Mouse (Mus musculus) heart, adult 8-10 months (tissue): ENCODE results near the gene Teddm3. TPM values are rescaled to one million over a fixed set of nuclear protein-coding genes. Genes with fewer than 3 reads are reported as not detected.
A peak's percentile ranks its signal among the peaks of the same experiment; 100 is the strongest.
"Not testable (repeated sequence)": the region's sequence is repeated elsewhere in the genome, so short reads cannot be mapped to it uniquely, and the experiment has no call there.

Experiments
- DNase-seq: peaks from one replicate; pipeline ENCODE4 v3.0.0; 2022; ENCODE audit warnings: low spot score
- total RNA-seq, 4 experiments: library from RNA; stranded (reverse); gene quantifications; 2 replicates each; pipeline ENCODE4 v1.2.4; 2022

The Teddm3 gene
- total RNA-seq, result not detected

GRCm38 (mm10) chr16:21153900-21154299 lies at the start of gene Teddm3:
TSS of gene Teddm3 (minus strand) at chr16:21154000.
- DNase-seq, result not testable (repeated sequence)

- no peak for DNase-seq
These were observed 48.9 kb upstream of the Teddm3 start for GRCm38 (mm10) chr16:21202731-21203130.

DNA sequence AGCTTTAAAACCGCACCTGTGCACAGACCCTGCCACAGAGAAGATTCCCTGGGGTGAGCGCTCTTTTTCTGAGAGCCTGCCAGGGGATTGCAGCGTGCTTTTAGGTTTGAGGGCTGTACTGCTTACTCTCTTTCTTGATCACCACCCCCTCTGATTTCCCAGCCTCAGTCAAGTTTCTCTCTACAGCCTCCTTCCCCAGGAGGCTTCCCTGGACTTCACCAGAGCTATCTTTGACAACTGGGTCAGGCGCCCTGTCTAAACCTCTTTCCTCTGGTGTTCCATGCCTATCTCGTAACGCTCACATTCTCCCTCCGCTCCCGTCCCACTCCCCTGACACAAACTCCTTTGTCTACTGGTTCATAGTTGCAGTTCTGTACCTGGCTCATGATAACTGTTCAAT lies 45.6 kb upstream of the Teddm3 start:
- DNase-seq, result no peak

DNA sequence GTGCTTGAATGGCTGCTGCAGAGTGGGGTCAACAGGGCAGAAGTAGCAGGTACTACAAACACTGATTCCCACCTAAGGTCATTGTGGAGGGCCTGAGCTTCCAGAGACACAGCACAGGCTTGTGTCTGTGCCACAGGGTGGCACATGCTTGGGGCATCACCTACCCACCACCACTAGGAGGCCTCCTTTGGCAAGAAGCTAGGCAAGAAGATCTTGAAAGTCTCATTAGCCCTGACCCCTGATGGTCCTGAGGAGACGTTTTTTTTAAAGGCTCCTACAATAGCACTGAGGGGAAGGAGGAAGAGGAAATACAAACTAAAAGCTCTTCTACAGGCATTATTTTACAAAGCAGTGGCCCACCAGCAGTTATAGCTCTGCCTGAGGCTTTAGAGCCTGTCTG lies 44.7 kb upstream of the Teddm3 start:
- DNase-seq, result no peak

GRCm38 (mm10) chr16:21198006-21198405 lies 44.2 kb upstream of the Teddm3 start:
- DNase-seq, result no peak

- DNase-seq, result no peak
These were observed 43.7 kb upstream of the Teddm3 start for GRCm38 (mm10) chr16:21197542-21197941.

GRCm38 (mm10) chr16:21196576-21196975 lies 42.8 kb upstream of the Teddm3 start:
- no peak for DNase-seq

GRCm38 (mm10) chr16:21195260-21195866 lies 41.6 kb upstream of the Teddm3 start:
- no peak for DNase-seq

DNA sequence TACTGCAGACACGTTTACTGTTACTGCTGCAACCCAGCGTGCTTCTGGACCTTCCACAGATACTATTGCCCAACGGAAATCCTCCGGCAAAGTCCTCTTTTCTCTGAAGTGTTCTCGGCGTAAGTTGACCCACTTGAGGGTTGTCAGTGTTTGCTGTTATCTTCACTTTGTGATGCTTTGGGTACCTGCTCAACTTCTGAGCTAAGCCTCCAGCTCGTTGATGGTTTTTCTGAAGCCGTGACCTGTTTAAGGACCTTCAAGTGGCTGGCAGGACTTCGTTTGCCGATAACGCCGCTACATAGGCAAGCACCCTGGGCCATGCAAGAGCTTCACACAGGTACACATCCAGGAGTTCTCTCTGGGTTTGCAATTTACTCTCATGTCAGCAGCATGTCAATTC lies 40.4 kb upstream of the Teddm3 start:
- DNase-seq, result no peak

GRCm38 (mm10) chr16:21192509-21193354 lies 38.9 kb upstream of the Teddm3 start:
- DNase-seq, result peak; percentile 51

GRCm38 (mm10) chr16:21191569-21191968 lies 37.8 kb upstream of the Teddm3 start:
- DNase-seq, result no peak

DNA sequence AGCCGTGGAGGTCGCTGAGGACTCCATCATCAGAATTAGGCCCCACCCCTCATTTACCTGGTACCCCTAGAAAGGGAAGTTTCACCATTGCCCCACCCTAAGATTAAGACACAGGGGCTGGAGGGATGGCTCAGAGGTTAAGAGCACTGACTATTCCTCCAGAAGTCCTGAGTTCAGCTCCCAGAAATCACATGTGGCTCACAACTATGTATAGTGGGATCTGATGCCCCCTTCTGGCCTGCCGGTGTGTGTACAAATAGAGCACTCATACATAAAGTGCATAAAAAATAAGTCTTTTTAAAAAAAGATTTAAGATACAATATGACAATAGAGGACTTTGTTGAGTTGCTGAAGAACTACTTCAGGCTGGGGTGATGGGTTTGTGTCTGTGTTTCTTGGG lies 34.5 kb upstream of the Teddm3 start:
- no peak for DNase-seq

DNA sequence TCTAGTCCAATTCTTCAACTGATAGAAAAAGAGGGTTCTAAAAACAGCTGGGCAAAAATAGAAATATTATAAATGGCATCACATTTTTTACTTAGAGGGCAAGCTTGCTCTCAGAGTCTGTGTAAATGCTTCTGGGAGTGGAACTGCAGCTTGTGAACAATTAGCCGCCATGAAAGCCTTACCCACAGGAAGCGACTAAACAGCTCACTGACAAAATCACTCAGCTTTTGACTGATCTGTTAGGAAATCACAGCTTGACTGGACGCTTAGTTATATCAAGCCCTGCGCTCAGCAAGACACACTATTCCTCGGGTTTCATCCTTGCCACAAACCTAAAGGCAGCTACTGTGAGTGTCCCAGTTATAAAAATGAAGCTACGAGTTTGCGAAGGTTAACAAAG lies 33.8 kb upstream of the Teddm3 start:
- no peak for DNase-seq

DNA sequence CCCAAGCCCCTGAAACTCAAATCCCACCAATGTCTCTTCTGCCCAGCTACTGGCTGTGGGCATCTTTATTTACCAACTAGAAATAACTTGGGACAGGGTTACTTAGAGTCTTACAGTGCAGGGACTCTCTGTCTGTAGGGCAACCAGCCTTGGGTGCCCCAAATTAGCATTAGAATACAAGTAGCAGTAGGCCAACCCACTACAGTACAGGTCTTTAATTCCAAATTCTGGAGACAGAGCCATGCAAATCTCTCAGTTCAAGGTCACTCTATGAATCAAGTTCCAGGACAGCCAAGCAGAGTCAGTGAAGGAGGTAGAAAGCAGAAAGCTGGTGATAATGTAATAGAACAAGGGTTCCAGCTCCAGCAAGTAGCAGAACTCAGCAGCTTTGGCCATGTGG lies 30.9 kb upstream of the Teddm3 start:
- no peak for DNase-seq

DNA sequence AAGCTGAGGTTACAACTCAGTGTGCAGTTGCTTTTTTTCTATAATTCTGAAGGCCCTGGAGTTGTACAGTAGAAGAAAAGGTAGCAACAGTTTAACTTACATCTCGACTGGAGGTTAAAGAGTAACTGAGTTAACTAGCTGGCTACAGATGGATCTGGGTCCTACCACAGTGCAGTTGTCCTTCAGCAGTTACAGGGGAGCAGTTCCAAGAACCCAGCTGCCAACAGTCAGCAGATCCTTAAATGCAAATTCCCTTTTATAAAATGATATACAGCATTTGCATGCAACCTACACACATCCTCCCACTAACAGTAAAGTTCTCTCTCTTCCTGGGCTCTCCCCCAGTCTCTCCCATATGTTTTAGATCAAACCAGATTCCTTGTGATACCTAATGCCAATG lies 28.3 kb upstream of the Teddm3 start:
- no peak for DNase-seq

DNA sequence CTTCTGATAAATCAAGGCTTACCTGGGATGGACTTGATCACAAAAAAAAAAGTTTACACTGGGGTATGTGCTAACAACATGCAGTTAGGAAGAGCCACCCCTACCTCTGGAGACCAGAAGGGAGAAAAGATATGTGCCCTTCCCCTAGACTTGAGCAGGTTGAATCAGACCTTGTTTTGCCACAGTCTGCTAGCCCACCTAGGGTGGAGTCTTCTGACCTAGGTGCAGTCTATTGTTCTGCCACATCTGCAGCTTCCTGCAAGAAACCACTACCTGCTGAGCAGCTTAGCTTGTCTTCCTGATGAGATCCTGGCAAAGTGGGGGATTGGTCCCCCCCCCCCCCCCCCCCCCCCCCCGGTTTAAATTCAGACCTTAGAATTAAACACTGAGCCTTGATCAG lies 21.4 kb upstream of the Teddm3 start:
- DNase-seq, result no peak

- DNase-seq, result no peak
These were observed 14.9 kb upstream of the Teddm3 start for GRCm38 (mm10) chr16:21168730-21169129.

DNA sequence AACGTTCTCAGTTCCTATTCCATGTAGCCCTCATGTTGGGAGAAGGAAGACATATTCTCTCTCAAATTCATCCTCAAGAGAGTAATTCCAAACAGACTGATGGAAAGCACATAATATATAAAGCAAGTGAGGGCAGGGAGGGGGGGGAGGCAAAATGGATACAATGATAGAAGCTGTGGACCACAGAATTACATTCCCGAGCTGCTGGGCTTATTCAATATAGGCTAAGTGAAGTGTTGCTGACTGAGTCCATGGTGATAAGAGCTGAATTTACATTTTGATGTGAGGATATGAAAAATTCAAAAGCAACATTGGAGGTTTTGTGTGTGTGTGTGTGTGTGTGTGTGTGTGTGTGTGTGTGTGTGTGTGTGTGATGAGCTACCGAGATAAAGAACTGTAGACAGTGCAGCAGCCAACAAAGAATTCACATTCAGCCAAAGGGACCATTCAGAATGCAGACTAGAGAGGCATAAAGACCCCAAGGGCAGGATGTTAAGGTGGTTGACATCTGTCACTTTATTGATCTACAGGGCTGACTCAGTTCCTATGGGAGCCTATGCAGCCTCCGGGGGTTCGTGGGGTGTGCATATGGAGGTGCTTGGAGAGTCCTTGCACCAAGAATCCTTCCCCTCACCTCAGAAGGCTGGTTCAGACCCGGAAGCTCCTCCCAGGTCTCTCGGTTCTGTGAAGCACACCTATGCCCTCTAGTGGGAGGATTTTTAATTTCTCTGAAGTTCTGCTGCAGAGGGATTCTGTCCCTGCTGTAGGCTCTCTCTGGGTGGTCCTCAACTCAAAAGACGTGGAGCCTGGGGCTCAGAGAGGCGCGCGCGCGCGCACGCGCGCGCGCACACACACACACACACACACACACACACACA lies 11.8 kb upstream of the Teddm3 start:
- DNase-seq, result not testable (repeated sequence)

DNA sequence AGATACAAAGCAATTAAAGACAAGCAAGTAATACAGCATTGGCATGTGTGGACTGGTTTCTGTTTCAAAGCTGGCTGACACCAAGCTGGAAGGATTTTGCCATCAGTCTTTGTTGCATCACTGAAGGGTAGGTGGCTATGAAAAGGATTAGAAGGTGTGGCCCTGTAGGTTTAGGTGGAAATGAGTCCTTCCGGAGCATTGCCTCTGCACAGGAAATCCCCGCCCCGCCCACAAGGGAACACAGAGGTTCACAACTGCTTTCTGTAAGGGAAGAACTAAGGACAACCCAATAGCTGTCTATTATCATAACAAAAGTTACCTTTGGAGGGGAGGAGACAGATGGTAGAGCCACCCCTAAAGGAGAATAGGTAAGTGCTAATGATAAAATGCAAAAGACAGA lies 9.6 kb upstream of the Teddm3 start:
- not testable (repeated sequence) for DNase-seq

DNA sequence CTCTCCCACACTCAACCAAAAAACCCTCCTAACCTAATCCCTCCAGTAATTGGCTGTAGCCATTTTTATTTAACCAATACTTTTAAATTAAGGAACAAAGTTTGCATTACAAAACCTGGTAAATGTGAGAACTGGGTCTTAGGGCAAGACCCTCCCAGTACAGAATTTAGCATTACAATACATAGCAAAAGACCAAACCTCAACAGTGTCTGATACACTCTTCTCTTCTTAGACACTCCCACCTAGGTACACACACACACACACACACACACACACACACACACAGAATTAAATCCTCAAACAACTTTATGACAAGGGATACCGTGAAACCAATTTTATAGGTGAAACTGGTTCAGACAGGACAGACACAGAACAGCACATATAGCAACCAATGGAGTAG lies 5.4 kb upstream of the Teddm3 start:
- not testable (repeated sequence) for DNase-seq

DNA sequence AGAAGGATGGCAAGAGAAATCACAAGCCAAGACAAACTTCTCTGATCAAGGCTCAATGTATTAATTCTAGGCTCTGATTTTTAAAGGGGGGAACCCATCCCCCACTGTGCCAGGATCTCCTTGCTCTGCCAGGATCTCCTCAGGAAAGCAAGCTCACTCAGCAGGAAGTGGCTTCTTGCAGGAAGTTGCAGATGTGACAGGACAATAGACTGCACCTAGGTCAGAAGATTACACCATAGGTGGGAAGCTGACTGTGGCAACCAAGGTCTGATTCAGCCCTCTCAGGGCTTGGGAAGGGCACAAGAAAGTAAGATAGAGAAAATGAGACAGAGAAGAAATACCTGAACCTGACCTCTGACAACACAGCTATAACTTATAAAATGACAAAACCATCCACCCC lies 2.5 kb upstream of the Teddm3 start:
- not testable (repeated sequence) for DNase-seq
